Mouse (Mus musculus): ENCODE results near the gene AC129217.1. TPM values are rescaled to one million over a fixed set of nuclear protein-coding genes. Genes with fewer than 3 reads are reported as not detected.

The AC129217.1 gene
- polyA plus RNA-seq (2012; rRNA removed): 0.57 and 9.1 TPM in 2 replicates

GRCm38 (mm10) chr19:8829660-8830059 is at the start of gene AC129217.1:
TSS of gene AC129217.1 (plus strand) at chr19:8829773.
- DNase-seq (ENCODE audit: low read depth): no peak

- DNase-seq (ENCODE audit: low read depth): peak; percentile 82
Observed at GRCm38 (mm10) chr19:8786008-8786781, 43.4 kb upstream of the AC129217.1 start, which contains the start of gene Taf6l. TSS of gene Taf6l (minus strand) at chr19:8786417.

- DNase-seq (ENCODE audit: low read depth): no peak
Observed at GRCm38 (mm10) chr19:8788521-8788920, 41.1 kb upstream of the AC129217.1 start.

DNA sequence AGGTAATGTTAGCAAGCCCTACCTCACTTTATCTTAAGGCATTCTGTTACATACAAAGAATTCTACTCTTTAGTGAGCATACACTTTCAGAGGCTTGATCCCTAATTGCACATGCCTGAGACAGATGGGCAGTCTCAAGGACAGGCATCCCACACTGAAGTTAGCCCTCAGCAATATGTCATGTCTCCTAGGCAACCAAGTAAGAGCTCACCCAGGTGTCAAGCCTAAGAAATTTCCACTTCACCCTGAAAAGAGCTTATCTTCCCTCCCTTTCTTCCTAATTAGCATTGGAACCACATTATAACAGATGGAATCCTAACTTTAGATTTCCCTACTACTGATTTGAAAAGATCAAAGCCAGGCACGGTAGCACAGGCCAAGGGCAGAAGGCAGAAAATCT is 40.4 kb upstream of the AC129217.1 start:
- DNase-seq (ENCODE audit: low read depth): no peak

DNA sequence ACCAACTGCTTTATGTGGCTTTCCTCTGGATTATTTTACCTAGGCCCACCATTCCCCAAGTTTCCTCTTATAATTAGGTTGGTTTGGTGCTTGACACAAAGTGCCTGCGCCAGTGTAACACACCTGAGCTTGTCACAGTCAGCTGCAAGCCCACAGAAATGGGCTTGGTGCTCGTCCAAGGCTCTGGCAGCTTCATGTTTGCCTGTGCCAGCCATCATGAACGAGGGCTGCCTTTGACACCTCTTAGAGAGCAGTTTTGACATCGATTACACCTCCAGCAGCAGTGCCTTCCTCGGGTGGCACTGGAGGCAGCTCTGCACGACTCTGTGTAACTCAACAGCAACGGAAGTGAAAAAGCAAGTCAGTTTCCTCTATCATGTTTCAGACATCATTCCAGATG is 39.4 kb upstream of the AC129217.1 start:
- DNase-seq (ENCODE audit: low read depth): no peak

GRCm38 (mm10) chr19:8798264-8798946 is 31.2 kb upstream of the AC129217.1 start, which contains the start of gene Polr2g:
TSS of gene Polr2g (minus strand) at chr19:8798577.
- peak; percentile 46 for DNase-seq (ENCODE audit: low read depth)

- DNase-seq (ENCODE audit: low read depth): no peak
Observed at GRCm38 (mm10) chr19:8798947-8799315, 30.6 kb upstream of the AC129217.1 start.

GRCm38 (mm10) chr19:8802130-8802821 is 27.3 kb upstream of the AC129217.1 start, which contains the start of gene Zbtb3:
TSS of gene Zbtb3 (plus strand) at chr19:8802555.
- DNase-seq (ENCODE audit: low read depth): peak; percentile 98

GRCm38 (mm10) chr19:8803204-8803780 is 26.3 kb upstream of the AC129217.1 start:
- DNase-seq (ENCODE audit: low read depth): no peak

GRCm38 (mm10) chr19:8803879-8804660 is 25.5 kb upstream of the AC129217.1 start:
- DNase-seq (ENCODE audit: low read depth): no peak

DNA sequence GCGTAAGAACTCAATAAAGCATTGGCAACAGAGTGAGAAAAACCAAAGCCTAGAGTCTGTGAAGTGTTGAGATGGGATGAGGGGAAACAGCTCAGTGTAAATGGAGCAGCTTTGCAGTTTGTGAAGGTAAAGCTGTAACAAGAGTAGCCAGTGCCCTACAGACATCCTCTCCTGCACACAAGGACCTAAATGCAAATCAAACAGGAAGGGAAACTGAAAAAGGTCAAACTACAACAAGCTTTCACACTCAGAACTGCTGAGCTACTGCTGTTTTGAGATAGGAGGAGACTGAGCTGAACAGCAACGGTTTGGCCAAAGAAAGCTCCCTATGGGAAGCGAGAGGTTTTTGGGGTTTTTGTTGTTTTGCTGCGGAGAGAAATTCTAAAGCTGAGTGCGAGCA is 22.8 kb upstream of the AC129217.1 start:
- no peak for DNase-seq (ENCODE audit: low read depth)

GRCm38 (mm10) chr19:8815812-8816211 is 13.8 kb upstream of the AC129217.1 start:
- DNase-seq (ENCODE audit: low read depth): no peak

DNA sequence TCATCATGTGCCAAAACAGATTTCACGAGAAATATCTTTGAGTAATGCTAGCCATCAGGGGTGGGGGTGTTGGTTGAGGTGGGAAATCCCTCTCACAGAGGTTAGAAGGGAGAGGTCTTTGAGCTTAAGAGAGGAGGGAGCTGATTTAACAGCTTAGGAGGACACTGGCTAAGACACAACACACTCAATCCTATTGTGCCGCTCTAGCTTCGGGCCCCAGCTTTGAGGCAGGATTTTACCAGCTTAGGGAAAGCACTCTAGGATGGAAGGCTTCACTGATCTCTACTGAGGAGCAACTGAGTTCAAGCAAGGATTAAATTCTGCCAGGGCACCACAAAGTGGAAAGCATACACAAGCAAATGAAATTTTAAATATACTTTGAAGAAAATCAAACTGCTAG is 12.6 kb upstream of the AC129217.1 start:
- DNase-seq (ENCODE audit: low read depth): no peak

GRCm38 (mm10) chr19:8818301-8818798 is 11.2 kb upstream of the AC129217.1 start:
- no peak for DNase-seq (ENCODE audit: low read depth)

GRCm38 (mm10) chr19:8818801-8819595 is 10.6 kb upstream of the AC129217.1 start, which contains the start of gene Ttc9c:
TSS of gene Ttc9c (minus strand) at chr19:8819333.
- DNase-seq (ENCODE audit: low read depth): peak; percentile 98

DNA sequence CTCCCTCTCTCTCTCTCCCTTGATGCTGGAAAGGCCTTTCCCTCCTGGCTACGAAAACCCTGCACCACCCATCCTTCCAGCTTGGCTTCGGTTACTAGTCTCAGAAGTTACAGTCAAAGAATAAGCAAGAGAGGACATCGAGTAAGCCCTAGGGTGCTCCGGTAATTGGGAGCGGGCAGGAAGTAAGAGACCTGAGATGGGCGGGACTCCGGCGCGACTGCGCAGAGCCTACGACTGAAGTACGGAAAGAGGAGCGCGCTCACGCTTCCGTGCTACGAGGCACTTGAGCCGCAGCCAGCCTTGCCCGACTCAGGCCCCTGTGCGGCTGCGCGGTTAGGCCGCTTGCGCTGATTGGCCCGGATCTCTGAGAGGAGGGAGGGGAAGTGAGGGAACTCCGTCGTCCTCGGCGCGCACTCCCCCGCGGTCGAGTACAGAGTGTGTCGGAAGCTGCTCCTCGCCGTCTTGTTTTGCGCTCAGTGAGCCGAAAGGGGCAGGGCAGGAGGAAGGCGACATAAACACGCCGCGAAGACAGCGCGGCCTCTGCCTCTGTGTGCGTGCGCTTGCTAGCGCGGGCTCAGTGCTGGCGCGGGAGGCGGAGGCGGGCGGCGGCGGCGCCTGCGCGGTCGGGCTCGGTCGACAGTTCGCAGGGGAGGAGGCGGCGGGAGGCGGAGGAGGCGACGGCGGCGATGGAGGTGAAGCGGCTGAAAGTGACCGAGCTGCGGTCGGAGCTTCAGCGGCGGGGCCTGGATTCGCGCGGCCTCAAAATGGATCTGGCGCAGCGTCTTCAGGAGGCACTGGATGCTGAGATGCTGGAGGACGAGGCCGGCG is 9.8 kb upstream of the AC129217.1 start, which contains the start of gene Hnrnpul2:
Gene Hnrnpul2, plus strand, starts transcription at position 415 of the 828 bp plus-strand sequence.
- DNase-seq (ENCODE audit: low read depth): no peak

GRCm38 (mm10) chr19:8820424-8820956 is 9.1 kb upstream of the AC129217.1 start:
- DNase-seq (ENCODE audit: low read depth): no peak

GRCm38 (mm10) chr19:8821146-8821545 is 8.4 kb upstream of the AC129217.1 start:
- no peak for DNase-seq (ENCODE audit: low read depth)

DNA sequence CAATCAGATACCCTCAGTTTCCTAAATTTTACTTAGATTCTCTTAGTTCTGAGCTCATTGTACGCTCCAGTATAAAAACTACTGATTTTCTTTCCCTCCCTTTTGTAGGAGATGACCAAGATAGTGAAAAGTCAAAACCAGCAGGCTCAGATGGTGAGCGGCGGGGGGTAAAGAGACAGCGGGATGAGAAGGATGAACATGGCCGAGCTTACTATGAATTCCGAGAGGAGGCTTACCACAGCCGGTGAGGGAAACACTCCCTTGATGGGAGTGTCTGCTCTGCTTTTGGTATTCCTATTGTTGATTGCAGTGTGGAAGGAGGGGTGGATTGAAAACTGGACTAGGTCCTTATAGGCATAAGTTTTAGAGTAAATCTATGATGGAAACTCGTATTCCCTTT is 6.9 kb upstream of the AC129217.1 start:
- no peak for DNase-seq (ENCODE audit: low read depth)
